In genomic region chr2:121169902-121170301, GRCm38 (mm10) we compare ENCODE assay signal across 8 mouse cellular contexts. TPM values are rescaled to one million over a fixed set of nuclear protein-coding genes. Genes with fewer than 3 reads are reported as not detected.
DNase-seq lines count a peak whose midpoint lies in the region; TF ChIP-seq lines count a peak whose summit lies in the region.

No protein-coding gene starts in this region.

- no peaks in the 10 kb centered on the region; the same call in 1 of the 2 replicates for H3K36me3 ChIP-seq in heart, adult 2 months (ENCODE audit: control insufficient read depth, insufficient read depth, low read length)
- H3K36me3 ChIP-seq in small intestine, adult 2 months (ENCODE audit: control insufficient read depth, insufficient read depth, low read length): peaks cover 16% of the 10 kb centered on the region

- 0% methylated on average over 9 of the region's 9 CpGs for WGBS in heart, adult 2 months
- WGBS in small intestine, adult 2 months: under 1% methylated on average over 9 of the region's 9 CpGs

- peaks cover 8% of the 10 kb centered on the region for H3K4me1 ChIP-seq in heart, adult 2 months (ENCODE audit: control insufficient read depth, insufficient read depth, low read length)
- peaks cover 10% of the 10 kb centered on the region; the same call in 1 of the 2 replicates for H3K4me1 ChIP-seq in small intestine, adult 2 months (ENCODE audit: control insufficient read depth, insufficient read depth, insufficient read length, low read length)

- no peaks in the 10 kb centered on the region for H3K27me3 ChIP-seq in heart, adult 2 months (ENCODE audit: control insufficient read depth, insufficient read depth, low read length)
- H3K27me3 ChIP-seq in small intestine, adult 2 months (ENCODE audit: control insufficient read depth, insufficient read depth, low read length): no peaks in the 10 kb centered on the region

- peak overlapping the region; percentile 55 for H3K9ac ChIP-seq in heart, adult 2 months (ENCODE audit: low read depth, low read length)

- TF ChIP-seq CTCF in heart, adult 2 months (IDR thresholded peaks at IDR 0.05): no peak
- no peak for TF ChIP-seq CTCF in small intestine, adult 2 months (IDR thresholded peaks at IDR 0.05; ENCODE audit: extremely low read depth, insufficient read length, insufficient replicate concordance, low read depth, low read length)

- H3K4me3 ChIP-seq in heart, adult 2 months: peak overlapping the region; percentile 80
- H3K4me3 ChIP-seq in small intestine, adult 2 months (ENCODE audit: low read depth, low read length): peak overlapping the region; percentile 78

- H3K27ac ChIP-seq in heart, adult 2 months: peak overlapping the region; percentile 92
- H3K27ac ChIP-seq in small intestine, adult 2 months (ENCODE audit: insufficient read depth, low read depth, low read length): 0 out of 2 replicates have a peak overlapping the region, but pooled peaks have one; percentile 77

- no peak for TF ChIP-seq EP300 in heart, adult 2 months (IDR thresholded peaks at IDR 0.05; ENCODE audit: insufficient read depth, low read depth, low read length)

- intact Hi-C loops in heart, adult 2 months (cut with DNase I): loop anchor here (1.0 kb wide), 1 partner anchor 30 kb away; the partner anchor contains the start of genes Adal and Lcmt2

- DNase-seq in urinary bladder, adult 18-20 months (ENCODE audit: low spot score in 2 of 2): peak; percentile 3 to 35
- DNase-seq in urinary bladder, adult 2 months (ENCODE audit: low spot score): no peak
- DNase-seq in cerebellum, adult 9-10 months: peak; percentile 42
- peak; percentile 42 to 51 for DNase-seq in heart, adult 2 months
- DNase-seq in kidney, adult 8-10 months: peak; percentile 33 to 58
- peak; percentile 44 for DNase-seq in lung, postnatal 10 days
- DNase-seq in layer of hippocampus, postnatal 14 days (ENCODE audit: low spot score in 2 of 2): no peak

- TF ChIP-seq POLR2A in heart, adult 2 months (IDR thresholded peaks at IDR 0.05; ENCODE audit: insufficient read depth, low read depth, low read length): no peak
- TF ChIP-seq POLR2A in small intestine, adult 2 months (IDR thresholded peaks at IDR 0.05; ENCODE audit: low read depth, low read length): no peak

- H3K79me2 ChIP-seq in heart, adult 2 months (replicated peaks; ENCODE audit: control insufficient read depth, insufficient read depth, low read length): no peaks in the 10 kb centered on the region

RNA-seq across cellular contexts. Expression of gene Tubgcp4, which starts 0.6 kb away (rescaled TPM):
- polyA plus RNA-seq in urinary bladder, adult 2 months (2012; rRNA removed): 25.1 and 34.3 TPM in 2 replicates
- 10 to 100 TPM; 13.7 to 14.3 TPM for total RNA-seq in heart, adult 2 months (2021)
- polyA plus RNA-seq in heart, adult 2 months (2012; rRNA removed): 18.5 and 22.8 TPM in 2 replicates
- polyA plus RNA-seq in small intestine, adult 2 months (2012; rRNA removed): 8.1 and 14.1 TPM in 2 replicates
- 10 to 100 TPM; 35.6 to 36.3 TPM for total RNA-seq in layer of hippocampus, postnatal 14 days (2021)

RNA-seq across cellular contexts. Expression of gene Zscan29, which starts 1.0 kb away (rescaled TPM):
- polyA plus RNA-seq in urinary bladder, adult 2 months (2012; rRNA removed): 6.6 and 9.4 TPM in 2 replicates
- 1 to 10 TPM; 5.2 to 6.4 TPM for total RNA-seq in heart, adult 2 months (2021)
- 2.0 and 2.3 TPM in 2 replicates for polyA plus RNA-seq in heart, adult 2 months (2012; rRNA removed)
- 1.2 and 2.5 TPM in 2 replicates for polyA plus RNA-seq in small intestine, adult 2 months (2012; rRNA removed)
- total RNA-seq in layer of hippocampus, postnatal 14 days (2021): 1 to 10 TPM; 7.0 to 7.1 TPM

RNA-seq across cellular contexts. Expression of gene Lcmt2, which starts 29.4 kb away (rescaled TPM):
- polyA plus RNA-seq in urinary bladder, adult 2 months (2012; rRNA removed): 7.9 and 8.9 TPM in 2 replicates
- 10 to 100 TPM; 10.8 to 11.5 TPM for total RNA-seq in heart, adult 2 months (2021)
- polyA plus RNA-seq in heart, adult 2 months (2012; rRNA removed): 6.2 and 9.9 TPM in 2 replicates
- polyA plus RNA-seq in small intestine, adult 2 months (2012; rRNA removed): 5.5 and 7.9 TPM in 2 replicates
- 10 to 100 TPM in 1 of 2 experiments, 1 to 10 TPM in 1; 8.0 to 10.4 TPM for total RNA-seq in layer of hippocampus, postnatal 14 days (2021)

RNA-seq across cellular contexts. Expression of gene Adal, which starts 29.7 kb away (rescaled TPM):
- 10.2 and 12.4 TPM in 2 replicates for polyA plus RNA-seq in urinary bladder, adult 2 months (2012; rRNA removed)
- 1 to 10 TPM; 8.6 to 9.1 TPM for total RNA-seq in heart, adult 2 months (2021)
- polyA plus RNA-seq in heart, adult 2 months (2012; rRNA removed): 4.6 and 11.1 TPM in 2 replicates
- 0.38 and 1.3 TPM in 2 replicates for polyA plus RNA-seq in small intestine, adult 2 months (2012; rRNA removed)
- total RNA-seq in layer of hippocampus, postnatal 14 days (2021): 10 to 100 TPM; 17.9 to 22.8 TPM

Comparison
In these comparisons a context has a peak if more than half of its experiments do, and no peak if none do; other contexts are left out.
1. DNase-seq: peak in urinary bladder, adult 18-20 months (2 of 2), cerebellum, adult 9-10 months (single experiment), heart, adult 2 months (2 of 2), kidney, adult 8-10 months (2 of 2) and lung, postnatal 10 days (single experiment); none in urinary bladder, adult 2 months (single experiment) and layer of hippocampus, postnatal 14 days (0 of 2).